ENCODE assay signal across 10 mouse cellular contexts in the genomic region with DNA sequence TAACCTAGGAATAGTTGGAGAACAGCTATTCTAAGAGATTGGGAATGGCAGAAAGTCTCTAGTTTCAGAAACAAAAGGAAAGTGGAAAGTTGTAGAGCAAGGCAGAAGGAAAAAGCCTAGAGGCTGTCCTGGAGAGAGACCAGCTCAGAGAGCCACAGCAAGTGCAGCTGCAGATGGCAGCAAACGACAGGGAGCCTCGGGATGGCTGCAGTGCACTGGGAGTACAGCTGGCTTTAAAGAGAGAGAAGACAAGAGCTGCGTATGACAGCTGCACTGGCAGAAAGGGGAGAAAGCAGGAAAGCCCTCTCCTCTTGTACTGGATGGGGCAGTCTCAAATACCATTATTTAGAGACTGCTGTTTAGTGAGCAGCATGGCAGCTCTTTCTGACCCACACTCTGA. TPM values are rescaled to one million over a fixed set of nuclear protein-coding genes. Genes with fewer than 3 reads are reported as not detected.
DNase-seq lines count a peak whose midpoint lies in the region; ATAC-seq and TF ChIP-seq lines count a peak whose summit lies in the region.
"Had no signal": no experiment of that assay in that cellular context is flagged by ENCODE, and none has a peak within 500 bp of the region (broad histone marks: within the 10 kb centered on the region; RNA-seq: fewer than 3 reads in every experiment).

No protein-coding gene starts in this region.

- TF ChIP-seq POLR2A in testis, adult 2 months (IDR thresholded peaks at IDR 0.05; ENCODE audit: control insufficient read depth, low read depth, low read length) = no peak

- no peak overlapping the region for H3K27ac ChIP-seq in heart, embryonic 10.5 days
- H3K27ac ChIP-seq in testis, adult 2 months (ENCODE audit: control insufficient read depth, insufficient read depth, low read depth, low read length) = no peak overlapping the region
- H3K27ac ChIP-seq in intestine, embryonic 15.5 days = no peak overlapping the region
- H3K27ac ChIP-seq in stomach, postnatal 0 days (replicated peaks) = no peak overlapping the region
- H3K27ac ChIP-seq: macrophage had no signal

- peak; percentile 45 for DNase-seq in heart, postnatal 4 days
- no peak for DNase-seq in heart, embryonic 10.5 days (ENCODE audit: low spot score)
- no peak for DNase-seq in testis, postnatal 14 days (ENCODE audit: low spot score)
- DNase-seq in stomach, postnatal 0 days (ENCODE audit: low spot score) = peak; percentile 30
- DNase-seq in urinary bladder, postnatal 14 days (ENCODE audit: low spot score) = no peak
- DNase-seq: heart, adult 11 months had no signal

- TF ChIP-seq CTCF in testis, adult 2 months (IDR thresholded peaks at IDR 0.05; ENCODE audit: control insufficient read depth, insufficient read depth, insufficient replicate concordance, low read depth, low read length) = peak; percentile 7; the same call in 1 of the 2 replicates
- peak; percentile 69 for TF ChIP-seq CTCF in stomach, postnatal 0 days (IDR thresholded peaks at IDR 0.05; ENCODE audit: low read depth)

- no peaks in the 10 kb centered on the region for H3K27me3 ChIP-seq in heart, embryonic 10.5 days (ENCODE audit: insufficient read depth, poor library complexity, severe bottlenecking)
- no peaks in the 10 kb centered on the region for H3K27me3 ChIP-seq in testis, adult 2 months (ENCODE audit: control insufficient read depth, insufficient read depth, low read length)
- H3K27me3 ChIP-seq in intestine, embryonic 15.5 days (replicated peaks) = no peaks in the 10 kb centered on the region
- no peaks in the 10 kb centered on the region for H3K27me3 ChIP-seq in stomach, postnatal 0 days (ENCODE audit: control insufficient read depth, insufficient read depth, low read length)

- no peaks in the 10 kb centered on the region for H3K9me3 ChIP-seq in heart, embryonic 10.5 days
- no peaks in the 10 kb centered on the region for H3K9me3 ChIP-seq in intestine, embryonic 15.5 days
- H3K9me3 ChIP-seq in stomach, postnatal 0 days (ENCODE audit: control insufficient read depth, low read length) = no peaks in the 10 kb centered on the region

- H3K9ac ChIP-seq in intestine, embryonic 15.5 days = no peak overlapping the region
- H3K9ac ChIP-seq in stomach, postnatal 0 days (ENCODE audit: low read length) = no peak overlapping the region

- H3K4me2 ChIP-seq in intestine, embryonic 15.5 days (replicated peaks) = no peak overlapping the region
- no peak overlapping the region for H3K4me2 ChIP-seq in stomach, postnatal 0 days (replicated peaks; ENCODE audit: low read depth)

- TF ChIP-seq EP300 in stomach, postnatal 0 days (optimal IDR thresholded peaks at IDR 0.05) = no peak

- no peaks in the 10 kb centered on the region for H3K4me1 ChIP-seq in heart, embryonic 10.5 days
- no peaks in the 10 kb centered on the region for H3K4me1 ChIP-seq in testis, adult 2 months (ENCODE audit: control insufficient read depth, insufficient read depth, low read length)
- H3K4me1 ChIP-seq in intestine, embryonic 15.5 days (replicated peaks) = no peaks in the 10 kb centered on the region
- H3K4me1 ChIP-seq in stomach, postnatal 0 days (replicated peaks; ENCODE audit: control insufficient read depth, insufficient read depth) = no peaks in the 10 kb centered on the region

- H3K4me3 ChIP-seq in heart, embryonic 10.5 days = no peak overlapping the region
- H3K4me3 ChIP-seq in testis, adult 2 months (ENCODE audit: control insufficient read depth, low read depth, low read length) = no peak overlapping the region
- no peak overlapping the region for H3K4me3 ChIP-seq in intestine, embryonic 15.5 days (replicated peaks)
- H3K4me3 ChIP-seq in stomach, postnatal 0 days (ENCODE audit: low read depth, low read length) = no peak overlapping the region

- H3K36me3 ChIP-seq in heart, embryonic 10.5 days = no peaks in the 10 kb centered on the region
- H3K36me3 ChIP-seq in testis, adult 2 months (ENCODE audit: control insufficient read depth, insufficient read depth, low read length) = no peaks in the 10 kb centered on the region
- no peaks in the 10 kb centered on the region for H3K36me3 ChIP-seq in intestine, embryonic 15.5 days
- H3K36me3 ChIP-seq in stomach, postnatal 0 days (ENCODE audit: control insufficient read depth, insufficient read depth, low read length) = no peaks in the 10 kb centered on the region

- WGBS in heart, embryonic 10.5 days = 23% methylated on average over 3 of the region's 3 CpGs
- 9% methylated on average over 3 of the region's 3 CpGs for WGBS in intestine, embryonic 15.5 days
- 9% methylated on average over 3 of the region's 3 CpGs for WGBS in stomach, postnatal 0 days

- peak; percentile 47; the same call in 1 of the 2 replicates for ATAC-seq in intestine, embryonic 15.5 days
- ATAC-seq in stomach, postnatal 0 days (ENCODE audit: low FRiP score, low TSS enrichment) = no peak
- ATAC-seq in cerebellum, adult (ENCODE audit: insufficient number of reproducible peaks, low FRiP score, low TSS enrichment) = no peak

RNA-seq across cellular contexts. Expression of a gene that starts 37.7 kb away (rescaled TPM):
- total RNA-seq in heart, postnatal 4 days (2021) = under 1 TPM; 0.16 to 0.48 TPM
- 0.33 and 0.72 TPM in 2 replicates for polyA plus RNA-seq in heart, embryonic 10.5 days (2016; fragmentation: Nextera tagmentation; extraction: Ambion mirVana)
- 1.2 and 1.5 TPM in 2 replicates for polyA plus RNA-seq in testis, adult 2 months (2012; rRNA removed)
- polyA plus RNA-seq in intestine, embryonic 15.5 days (2015; fragmentation: Nextera tagmentation; extraction: Ambion mirVana) = 2.5 TPM in 2 replicates
- 1.1 and 2.5 TPM in 2 replicates for polyA plus RNA-seq in stomach, postnatal 0 days (2015; fragmentation: Nextera tagmentation; extraction: Ambion mirVana)
- polyA plus RNA-seq: macrophage had no signal

Comparison
In these comparisons a context has a peak if more than half of its experiments do, and no peak if none do; other contexts are left out.
1. DNase-seq: peak in heart, postnatal 4 days (single experiment) and stomach, postnatal 0 days (single experiment); none in heart, embryonic 10.5 days (single experiment), testis, postnatal 14 days (single experiment) and urinary bladder, postnatal 14 days (single experiment).